Mouse (Mus musculus) spleen, postnatal 10 days (tissue): ENCODE data around the gene Tcn2.
A peak's percentile ranks its signal among the peaks of the same experiment; 100 is the strongest.
"Not testable (repeated sequence)": the region's sequence is repeated elsewhere in the genome, so short reads cannot be mapped to it uniquely, and the experiment has no call there.

Source experiments
- DNase-seq, 2 experiments: peaks; one replicate each; pipeline ENCODE4 v3.0.0; 2021 to 2022; ENCODE audit warnings: low spot score in 2 of 2

Gene Tcn2

DNA sequence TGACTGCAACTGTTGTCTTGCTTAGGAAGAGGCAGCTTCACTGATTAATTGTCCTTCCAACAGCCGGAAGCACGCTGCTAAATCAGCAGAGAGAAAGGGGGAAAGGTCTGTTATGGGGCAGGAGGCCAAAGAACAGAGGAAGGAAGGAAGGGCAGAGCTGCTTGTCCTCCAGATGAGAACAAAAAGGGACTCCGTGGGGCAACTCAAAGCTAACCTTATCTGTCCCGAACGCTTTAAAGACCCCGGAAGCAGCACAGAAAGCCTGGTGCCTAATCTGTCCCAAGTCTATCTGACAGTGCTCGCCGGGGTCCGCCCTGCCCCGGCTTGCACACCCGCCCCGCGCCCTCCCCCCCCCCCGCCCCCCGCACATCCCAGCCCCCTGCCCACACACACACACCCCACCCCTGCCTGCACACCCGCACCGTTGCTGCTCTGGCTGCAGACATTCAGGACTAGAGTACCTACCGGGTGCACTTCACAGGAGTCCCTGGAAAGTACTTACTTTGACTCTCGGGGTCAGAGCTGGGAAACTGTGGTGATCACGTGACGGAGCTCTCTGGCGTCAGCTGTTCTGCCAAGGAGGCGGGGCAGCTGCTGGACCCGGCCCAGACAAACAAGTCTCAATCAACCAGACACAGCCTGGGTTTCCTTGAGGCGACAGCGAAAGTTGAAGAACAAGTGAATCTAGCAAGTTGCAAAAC, at the start of gene Tcn2:
Gene Tcn2, minus strand, starts transcription at position 649 of the 701 bp plus-strand sequence.
- peak; percentile 34 to 75 for DNase-seq

DNA sequence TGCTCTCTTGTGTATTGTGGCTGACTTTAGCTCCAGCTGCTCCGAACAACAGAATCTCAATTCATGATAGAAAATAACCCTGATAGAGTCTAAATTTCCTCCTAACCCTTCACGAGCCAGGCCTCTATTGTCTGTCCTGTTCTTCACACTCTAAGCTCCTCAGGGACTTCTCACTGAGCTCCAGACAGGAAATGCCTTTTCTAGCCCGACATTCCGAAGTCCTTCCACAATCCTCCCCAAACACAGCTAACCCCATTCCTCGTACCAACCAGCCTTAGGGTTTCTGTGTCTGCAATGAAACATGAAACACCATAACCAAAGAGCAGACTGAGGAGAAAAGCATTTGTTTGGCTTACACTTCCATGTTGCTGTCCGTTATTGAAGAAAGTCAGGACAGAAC, 49.6 kb upstream of the Tcn2 start:
- DNase-seq = no peak

DNA sequence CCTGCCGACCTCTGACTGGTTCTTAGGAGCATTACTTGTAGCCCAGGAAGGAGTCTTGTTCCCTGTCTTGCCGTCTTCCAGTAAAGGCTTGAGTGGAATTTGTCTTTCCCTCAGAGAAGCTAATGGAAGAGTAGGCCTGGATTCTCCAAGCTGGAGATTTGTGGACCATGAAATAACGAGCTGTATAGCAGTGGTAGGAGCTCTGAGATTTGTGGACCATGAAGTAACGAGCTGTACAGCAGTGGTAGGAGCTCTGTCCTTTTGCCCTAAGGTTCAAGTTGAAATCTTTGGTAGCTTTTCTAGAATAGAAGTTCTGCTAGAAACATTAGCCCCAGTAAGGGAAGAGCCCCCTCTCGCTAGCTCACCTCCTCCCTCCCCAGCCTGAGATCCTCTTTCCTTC, 46.5 kb upstream of the Tcn2 start:
- DNase-seq = no peak

DNA sequence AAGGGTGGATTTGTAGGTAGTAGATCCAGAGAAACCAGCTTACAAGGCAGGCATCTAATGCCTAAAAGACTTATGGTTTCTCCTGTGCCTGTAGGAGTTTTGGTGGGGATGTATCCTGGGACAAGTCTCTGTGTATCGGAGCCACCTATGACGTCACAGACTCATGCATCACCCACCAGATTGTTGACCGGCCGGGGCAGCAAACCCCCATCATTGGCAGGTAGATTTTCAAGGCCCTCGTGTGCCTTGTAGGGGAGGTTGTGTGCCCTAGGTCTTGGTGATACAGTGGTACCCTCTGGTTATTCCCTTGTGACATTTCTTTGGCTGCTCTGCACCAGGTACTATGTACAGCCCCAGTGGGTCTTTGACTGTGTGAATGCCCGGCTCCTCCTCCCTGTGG, 44.7 kb upstream of the Tcn2 start, which contains the start of gene 4930556J24Rik:
Gene 4930556J24Rik, minus strand, starts transcription at position 101 of the 400 bp plus-strand sequence.
- DNase-seq = no peak

DNA sequence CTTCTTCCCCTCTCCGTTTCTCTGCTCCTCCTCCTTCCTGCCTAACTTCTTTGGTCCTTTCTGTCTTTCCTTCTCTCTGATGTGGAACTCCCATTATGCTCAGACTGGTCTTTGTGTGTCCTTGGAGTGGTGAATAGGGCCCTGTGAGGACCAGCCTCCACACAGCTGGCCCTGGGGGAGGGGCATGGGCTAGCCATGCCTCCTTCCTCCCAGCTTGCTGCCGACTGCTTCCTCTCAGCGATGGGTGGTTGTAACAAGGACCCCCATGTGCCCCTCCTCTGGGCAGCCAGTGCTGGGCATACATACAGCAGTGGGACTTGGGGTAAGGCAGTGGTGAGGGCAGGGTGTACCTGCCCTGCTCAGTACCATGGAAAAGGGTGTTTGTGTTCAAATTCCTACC, 42.4 kb upstream of the Tcn2 start:
- no peak for DNase-seq

DNA sequence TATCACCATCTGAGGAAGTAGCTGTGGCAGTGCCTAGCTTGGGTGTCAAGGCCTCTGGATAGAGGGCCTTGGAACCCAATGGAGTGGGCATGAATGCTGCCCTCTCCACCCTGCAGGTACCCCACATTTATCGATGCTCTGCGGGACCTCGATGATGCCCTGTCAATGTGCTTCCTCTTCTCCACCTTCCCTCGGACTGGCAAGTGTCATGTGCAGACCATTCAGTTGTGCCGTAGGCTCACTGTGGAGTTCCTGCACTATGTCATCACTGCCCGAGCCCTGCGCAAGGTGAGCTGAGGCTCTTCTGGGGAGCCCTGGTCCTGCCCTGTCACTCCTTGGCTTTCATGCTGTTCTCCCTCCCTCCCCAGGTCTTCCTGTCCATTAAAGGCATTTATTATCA, 41.1 kb upstream of the Tcn2 start:
- DNase-seq = no peak

DNA sequence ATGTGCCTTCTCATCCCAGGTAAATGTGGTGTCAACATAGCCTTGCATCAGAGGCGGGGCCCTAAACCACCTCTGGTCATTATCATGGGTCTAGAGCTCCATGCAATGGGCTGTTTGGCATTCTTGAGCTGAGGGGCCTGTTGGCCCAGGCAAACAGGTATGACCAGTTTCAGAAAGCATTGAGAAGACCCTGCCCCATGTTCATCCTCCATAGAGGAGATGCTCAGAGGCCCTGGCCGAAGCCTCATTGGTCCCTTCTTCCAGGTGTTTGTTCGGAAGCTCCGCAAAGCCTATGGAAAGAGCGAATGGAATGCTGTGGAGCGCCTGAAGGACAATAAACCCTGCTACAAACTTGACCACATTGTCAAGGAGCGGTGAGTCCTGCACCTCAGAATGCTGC, 38.4 kb upstream of the Tcn2 start:
- DNase-seq = no peak

DNA sequence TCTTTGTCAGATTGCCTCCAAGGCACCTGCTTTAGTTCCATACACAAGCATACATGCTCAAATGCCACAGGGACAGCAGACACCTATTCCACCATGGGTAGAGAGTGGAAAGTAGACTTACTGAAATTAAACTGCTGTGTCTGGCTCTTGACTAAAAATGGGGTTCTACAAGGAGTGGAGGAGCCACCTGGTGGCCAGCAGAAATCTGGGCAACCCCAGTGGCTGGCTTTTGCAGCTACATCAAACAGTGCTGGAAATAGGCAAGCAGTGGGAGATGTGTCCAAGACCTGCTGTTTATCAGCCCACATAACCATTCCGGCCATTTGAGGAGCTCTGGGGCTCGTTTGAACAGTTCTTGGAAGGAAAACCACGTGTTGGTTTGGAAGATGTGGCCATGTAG, 37.9 kb upstream of the Tcn2 start:
- DNase-seq = no peak

DNA sequence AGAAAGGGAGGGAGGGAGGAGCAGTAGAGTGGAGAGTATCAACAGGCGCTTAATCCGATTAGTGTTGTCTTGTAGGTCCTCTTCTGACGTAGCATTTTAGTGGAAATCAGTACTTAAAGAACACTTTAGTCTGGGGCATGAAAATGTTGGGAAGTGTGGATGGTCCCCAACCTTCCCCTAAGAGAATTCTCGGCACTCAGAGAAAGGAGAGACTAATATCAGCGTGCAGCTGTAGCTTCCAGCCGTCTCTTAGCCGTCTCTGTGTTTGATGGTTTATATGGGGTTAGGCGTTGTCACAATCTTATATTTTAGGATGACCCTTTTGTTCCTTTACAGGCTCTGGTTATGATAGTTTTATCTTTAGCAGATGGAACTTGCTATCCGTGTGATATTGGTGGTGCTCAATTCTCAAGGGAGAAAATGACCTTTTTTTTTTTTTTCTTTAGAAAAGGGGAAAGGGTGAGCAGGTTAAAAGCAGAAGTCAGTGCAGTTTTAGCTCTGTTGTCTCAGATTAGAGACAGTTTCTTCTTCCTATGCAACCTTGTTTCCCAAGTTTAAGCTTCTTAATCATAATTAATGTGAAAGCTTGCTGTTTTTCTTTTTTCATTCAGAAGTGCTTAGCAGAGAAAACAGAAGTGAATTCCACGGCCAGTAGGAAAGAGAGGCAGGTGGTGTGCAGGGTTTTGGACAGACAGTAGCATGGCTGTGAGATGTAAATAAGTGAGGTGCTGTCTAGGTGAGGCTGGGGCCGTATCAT, 32.6 kb upstream of the Tcn2 start:
- DNase-seq = peak in 1 of 2 experiments; percentile 10

DNA sequence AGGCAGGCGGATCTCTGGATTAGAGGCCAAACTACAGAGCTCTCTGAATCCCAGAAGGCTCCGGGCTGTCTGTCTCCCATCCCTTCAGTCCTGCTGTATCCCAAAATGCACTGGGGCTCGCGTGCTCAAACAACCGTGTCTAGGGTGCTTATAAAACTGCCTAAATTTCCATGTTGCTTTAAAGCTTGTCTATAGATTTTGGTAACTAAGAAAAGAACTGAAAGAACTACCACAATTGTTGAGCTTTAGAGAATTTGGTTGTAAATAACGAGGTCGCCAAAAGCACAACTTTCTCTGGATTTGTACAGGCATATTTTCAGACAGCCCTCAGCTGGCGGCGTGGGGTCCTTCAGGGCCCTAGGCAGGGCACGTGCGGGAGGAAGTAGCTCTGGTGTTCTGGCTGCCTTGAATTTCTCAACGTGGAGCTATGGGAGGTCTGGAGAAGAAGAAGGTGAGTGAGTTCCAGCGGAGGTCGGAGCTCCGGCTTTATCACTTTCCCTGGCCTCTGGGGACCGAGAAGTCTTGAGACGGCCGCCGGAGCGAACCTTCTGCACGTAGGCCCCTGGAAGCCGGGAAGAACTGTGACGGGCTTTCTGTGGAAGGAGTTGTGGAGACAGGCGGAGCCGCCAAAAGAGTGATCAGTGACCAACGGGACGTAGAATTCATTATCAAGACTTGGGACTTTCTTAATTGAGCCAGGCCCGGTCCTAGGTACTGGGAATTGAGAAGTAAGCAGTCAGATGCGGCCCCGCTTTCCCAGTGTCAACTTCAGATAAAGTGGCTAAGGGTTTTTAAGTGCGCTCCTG, 31.9 kb upstream of the Tcn2 start, which contains the start of gene Pes1:
Gene Pes1, plus strand, starts transcription at position 366 of the 806 bp plus-strand sequence.
- DNase-seq = peak; percentile 66 to 76

DNA sequence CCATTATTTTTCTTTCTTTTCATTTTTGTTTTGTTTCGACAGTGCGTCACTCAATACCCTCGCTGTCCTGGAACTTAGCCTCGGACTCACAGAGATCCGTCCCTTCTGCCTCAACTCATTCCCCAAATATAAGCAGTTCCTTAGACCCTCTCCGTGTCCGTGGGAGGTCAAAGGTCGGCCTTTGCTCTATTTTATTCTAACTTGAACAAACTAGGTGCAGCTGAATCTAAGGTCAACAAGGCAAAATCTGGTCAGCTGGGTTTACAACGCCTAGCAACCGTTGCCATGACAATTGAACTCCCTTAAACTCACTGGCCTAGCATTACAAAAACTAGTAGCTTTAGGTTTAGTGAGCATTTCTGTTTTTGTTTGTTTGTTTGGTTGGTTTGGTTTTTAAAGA, 31.2 kb upstream of the Tcn2 start:
- DNase-seq = peak in 1 of 2 experiments; percentile 38

DNA sequence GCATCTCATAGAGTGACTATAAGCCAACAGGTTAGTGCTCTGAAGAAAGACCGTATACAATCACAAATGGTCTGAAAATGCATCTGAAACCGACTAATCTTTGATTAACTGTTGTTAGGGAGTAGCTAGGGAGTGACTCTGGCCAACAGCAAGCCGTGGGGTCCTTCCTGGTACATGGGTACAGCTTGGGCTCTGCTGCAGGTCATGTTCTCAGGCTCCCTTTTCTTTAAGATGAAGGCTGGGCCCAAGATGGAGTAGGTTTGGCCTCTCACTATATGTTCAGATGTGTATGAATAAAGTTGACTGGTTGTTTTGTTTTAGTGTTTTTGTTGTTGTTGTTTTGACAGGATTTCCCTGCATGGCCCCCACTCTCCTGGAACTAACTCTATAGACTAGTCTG, 29.8 kb upstream of the Tcn2 start:
- peak in 1 of 2 experiments; percentile 2 for DNase-seq

DNA sequence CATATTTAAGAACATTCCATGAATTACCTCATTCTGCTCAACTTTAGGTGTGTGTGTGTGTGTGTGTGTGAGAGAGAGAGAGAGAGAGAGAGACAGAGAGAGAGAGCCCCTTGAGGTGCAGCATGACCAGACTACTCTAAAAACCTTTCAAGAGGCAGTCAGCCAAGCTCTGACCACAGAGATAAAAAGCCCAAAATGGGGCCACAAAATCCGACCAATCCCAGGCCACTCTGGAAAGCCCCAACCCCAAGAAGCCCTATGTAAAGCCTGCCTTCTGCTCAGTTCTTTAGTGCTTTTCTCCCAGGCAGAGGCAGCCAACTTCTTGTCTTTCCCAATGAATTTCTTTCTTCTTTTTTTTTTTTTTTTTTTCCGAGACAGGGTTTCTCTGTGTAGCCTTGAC, 28.9 kb upstream of the Tcn2 start:
- peak in 1 of 2 experiments; percentile 4 for DNase-seq

DNA sequence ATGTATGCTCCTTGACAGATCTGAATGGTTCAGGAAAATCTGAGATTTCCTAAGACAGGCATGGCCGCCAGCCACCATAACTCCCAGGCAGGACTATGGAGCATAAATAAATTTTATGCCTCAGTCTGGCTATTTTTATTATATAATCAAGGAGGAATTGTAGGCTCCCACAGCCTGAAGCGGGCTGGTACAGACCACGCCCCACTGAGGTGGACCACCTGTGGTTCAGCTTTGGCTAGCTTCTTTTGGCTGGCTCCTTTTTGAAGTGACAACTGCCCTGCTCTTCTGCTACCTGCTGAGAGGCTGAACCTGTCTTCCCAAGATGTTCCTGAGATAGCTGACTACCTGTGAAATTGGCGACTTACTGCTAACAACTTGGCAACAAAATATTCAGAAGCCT, 23.4 kb upstream of the Tcn2 start:
- DNase-seq = peak in 1 of 2 experiments; percentile 2

DNA sequence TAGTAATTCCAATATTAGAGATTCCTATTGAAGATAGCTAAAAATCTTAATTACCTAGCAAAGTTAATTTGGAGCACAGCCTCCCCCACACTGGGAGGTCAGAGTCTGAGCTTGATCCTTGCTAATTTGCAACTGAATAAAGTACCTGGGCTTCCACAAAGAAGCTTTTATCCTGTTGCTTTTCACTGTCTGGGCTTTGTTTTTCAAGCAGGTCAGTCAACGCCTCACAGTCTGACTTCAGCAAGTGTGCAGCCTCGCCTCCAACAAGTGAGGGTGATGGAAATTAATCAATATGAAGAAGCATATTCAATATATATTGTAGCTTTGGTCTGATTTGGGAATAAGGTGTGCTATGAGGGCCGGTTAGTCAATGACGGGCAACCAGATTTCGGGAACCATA, 22.9 kb upstream of the Tcn2 start:
- not testable (repeated sequence) for DNase-seq

DNA sequence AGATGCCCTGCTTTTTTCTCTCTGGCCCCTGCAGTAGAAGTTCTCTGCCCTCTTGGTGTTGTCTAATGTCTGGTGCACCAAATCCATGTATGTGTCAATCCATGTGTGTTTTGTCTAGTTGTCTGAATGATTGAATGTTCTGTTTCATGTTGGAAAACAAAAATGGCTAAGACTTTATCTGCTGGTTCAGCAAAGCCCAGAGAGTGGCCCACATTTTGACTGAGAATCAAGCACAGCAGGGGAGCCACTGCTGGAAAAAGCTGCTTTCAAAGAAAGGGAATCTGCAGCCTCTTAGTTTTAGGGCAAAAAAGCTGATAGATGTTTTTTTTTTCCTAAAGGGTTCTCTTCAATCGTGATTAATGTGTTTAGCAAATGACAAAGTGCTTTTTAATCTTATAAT, 14.4 kb upstream of the Tcn2 start:
- DNase-seq = peak in 1 of 2 experiments; percentile 0

DNA sequence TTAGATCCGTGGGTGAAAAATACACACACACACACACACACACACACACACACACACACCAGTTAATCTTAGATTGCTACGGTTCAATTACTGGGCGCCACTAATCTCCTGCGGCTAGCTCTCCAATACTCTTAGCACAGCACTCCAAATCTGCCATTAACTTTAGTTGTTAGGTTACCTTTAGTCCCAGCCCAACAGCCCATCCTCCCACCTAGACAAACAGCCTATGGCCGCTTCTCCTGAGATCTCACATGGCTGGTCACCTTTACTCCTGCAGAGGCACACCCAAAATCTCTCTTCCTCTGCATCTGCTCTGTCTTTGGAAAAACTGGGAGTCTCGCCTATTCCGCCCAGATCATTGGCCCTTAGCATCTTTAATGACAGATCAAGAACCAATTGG, 9.4 kb upstream of the Tcn2 start:
- DNase-seq = peak in 1 of 2 experiments; percentile 1

DNA sequence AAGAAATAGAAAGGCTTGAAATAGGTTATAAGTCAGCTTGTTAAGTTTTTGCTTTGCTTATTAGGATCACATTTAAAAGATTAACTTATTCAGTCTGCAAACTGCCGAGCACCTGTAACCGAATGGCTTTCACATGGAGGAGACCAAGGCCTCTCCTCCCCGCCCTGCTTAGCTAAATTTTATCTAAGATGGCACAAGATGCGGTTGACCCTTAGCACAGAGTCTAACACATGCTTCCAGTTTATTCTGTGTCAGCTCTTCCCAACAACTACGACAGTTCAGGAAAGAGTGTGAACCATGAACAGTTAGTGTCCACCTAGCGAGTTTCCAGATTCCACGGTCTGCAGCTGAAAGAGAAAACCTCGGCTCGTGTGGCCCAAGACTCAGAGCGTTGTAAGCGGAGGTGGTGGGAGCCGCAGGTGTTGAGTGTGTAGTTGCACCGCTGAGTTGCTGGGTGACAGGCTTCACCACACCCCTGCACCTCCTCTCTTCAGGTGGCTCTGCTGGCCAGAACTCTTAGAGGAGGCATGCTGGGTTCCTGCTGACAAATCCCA, 5.4 kb upstream of the Tcn2 start:
- DNase-seq = peak in 1 of 2 experiments; percentile 6

DNA sequence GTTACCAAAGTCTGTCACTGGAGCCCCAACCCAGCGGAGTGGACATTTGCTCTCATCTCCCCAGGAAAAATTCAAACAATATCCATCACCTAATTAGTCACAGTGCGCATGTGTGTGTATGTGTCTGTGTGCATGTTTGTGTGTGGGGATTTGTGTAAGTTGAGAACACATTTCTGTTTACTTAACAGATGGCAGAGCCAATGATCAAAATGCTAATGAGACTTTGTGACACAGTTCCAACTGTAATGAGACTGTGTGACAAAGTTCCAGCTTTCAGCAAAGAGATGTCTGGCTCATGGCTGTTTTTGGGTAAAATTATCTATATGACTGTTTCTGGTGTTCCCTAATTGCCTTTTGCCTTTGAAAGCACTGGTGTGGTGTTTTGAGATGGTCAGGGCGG, 4.4 kb upstream of the Tcn2 start:
- no peak for DNase-seq

DNA sequence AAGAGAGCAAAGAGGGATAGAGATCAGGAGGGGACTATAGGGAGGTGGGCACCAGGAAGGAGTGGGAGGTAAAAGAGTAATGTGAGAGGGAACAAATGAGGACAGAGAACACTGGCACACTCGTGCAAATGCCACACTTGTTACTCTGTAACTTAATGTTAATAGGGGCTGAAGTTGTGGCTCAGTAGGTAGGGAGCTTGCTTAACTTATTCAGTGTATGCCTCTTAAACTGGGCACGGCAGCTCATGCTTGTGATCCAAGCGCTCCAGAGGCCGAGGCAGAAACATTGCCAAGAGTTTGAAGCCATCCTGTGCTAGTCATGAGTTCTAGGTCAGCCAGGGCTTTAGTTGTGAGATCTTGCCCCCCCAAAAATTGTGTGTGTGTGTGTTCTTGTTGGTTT, 3.2 kb upstream of the Tcn2 start:
- DNase-seq = peak in 1 of 2 experiments; percentile 4

DNA sequence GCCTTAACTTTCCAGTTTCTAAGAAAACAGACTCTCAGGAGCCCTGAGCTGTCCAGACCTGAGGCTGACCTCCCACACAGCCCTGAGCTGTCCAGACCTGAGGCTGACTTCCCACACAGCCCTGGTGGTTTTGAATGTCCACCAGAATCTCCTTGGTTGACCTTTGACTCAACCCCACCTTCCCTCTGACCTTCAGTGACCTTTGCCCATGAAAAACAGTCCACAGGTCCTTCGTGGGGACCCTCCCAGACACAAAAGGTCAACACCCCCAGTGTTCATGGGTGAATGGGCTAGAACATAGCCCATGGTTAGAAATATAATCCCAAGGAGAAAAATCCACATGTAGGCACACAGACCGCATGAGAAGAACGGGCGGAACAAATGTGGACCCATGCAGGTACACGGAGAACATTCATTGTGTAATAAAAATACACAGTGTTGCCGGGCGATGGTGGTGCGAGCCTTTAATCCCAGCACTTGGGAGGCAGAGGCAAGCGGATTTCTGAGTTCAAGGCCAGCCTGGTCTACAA, 1.9 kb upstream of the Tcn2 start:
- DNase-seq = peak in 1 of 2 experiments; percentile 5

DNA sequence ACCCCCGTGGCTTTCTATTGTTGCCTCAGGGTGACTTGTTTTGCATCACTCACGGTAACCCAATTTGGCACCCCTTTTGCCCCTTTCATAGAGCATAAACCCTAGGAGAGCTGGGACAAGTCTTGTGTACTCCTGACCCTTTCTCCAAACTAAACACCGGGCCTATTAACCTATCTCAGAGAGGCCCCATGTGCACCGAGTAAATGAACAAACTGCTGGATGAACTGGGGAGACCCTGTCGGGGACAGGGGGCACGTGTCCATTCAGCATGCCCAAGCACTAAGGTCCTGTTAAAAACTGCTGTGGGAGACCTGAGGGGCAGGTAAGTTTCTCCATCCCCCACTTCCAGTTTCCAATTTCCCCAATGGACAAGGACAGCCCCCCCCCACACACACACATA, 1.0 kb downstream of the Tcn2 start:
- peak in 1 of 2 experiments; percentile 5 for DNase-seq
